ENCODE assay signal across 8 mouse cellular contexts in genomic region chr7:80033064-80033717, GRCm38 (mm10). TPM values are rescaled to one million over a fixed set of nuclear protein-coding genes. Genes with fewer than 3 reads are reported as not detected.
DNase-seq lines count a peak whose midpoint lies in the region; ATAC-seq and TF ChIP-seq lines count a peak whose summit lies in the region.
"Had no signal": no experiment of that assay in that cellular context is flagged by ENCODE, and none has a peak within 500 bp of the region (broad histone marks: within the 10 kb centered on the region; RNA-seq: fewer than 3 reads in every experiment).

No protein-coding gene starts in this region.

- 66% methylated on average over 9 of the region's 9 CpGs for WGBS in lung, embryonic 14.5 days
- WGBS in bone marrow, adult 2 months, result 1% methylated on average over 9 of the region's 9 CpGs
- 34% methylated on average over 9 of the region's 9 CpGs for WGBS in liver, embryonic 12.5 days (ENCODE audit: insufficient replicate concordance)
- WGBS in midbrain, embryonic 15.5 days, result 88% methylated on average over 9 of the region's 9 CpGs
- WGBS in neural tube, embryonic 15.5 days, result 90% methylated on average over 9 of the region's 9 CpGs

- H3K4me1 ChIP-seq in lung, embryonic 14.5 days (ENCODE audit: insufficient read depth), result peaks cover 19% of the 10 kb centered on the region
- H3K4me1 ChIP-seq in bone marrow, adult 2 months (ENCODE audit: control insufficient read depth, insufficient read depth, low read length), result peaks cover 8% of the 10 kb centered on the region
- H3K4me1 ChIP-seq in liver, embryonic 12.5 days, result peaks cover 90% of the 10 kb centered on the region
- peaks cover 28% of the 10 kb centered on the region for H3K4me1 ChIP-seq in midbrain, embryonic 15.5 days
- H3K4me1 ChIP-seq in neural tube, embryonic 15.5 days, result peaks cover 54% of the 10 kb centered on the region

- no peak for ATAC-seq in lung, embryonic 14.5 days (ENCODE audit: insufficient read depth)
- ATAC-seq in liver, embryonic 12.5 days, result no peak
- ATAC-seq in midbrain, embryonic 15.5 days (replicated peaks), result no peak
- ATAC-seq in neural tube, embryonic 15.5 days (ENCODE audit: low FRiP score), result no peak

- no peak for DNase-seq in lung, embryonic 14.5 days
- DNase-seq in lung, postnatal 4 days, result no peak
- DNase-seq in thymus, postnatal 14 days, result peak; percentile 31
- DNase-seq: embryo, embryonic 11 days had no signal

- 0 out of 2 replicates have a peak overlapping the region, but pooled peaks have one; percentile 7 for H3K4me2 ChIP-seq in lung, embryonic 14.5 days
- peak overlapping the region; percentile 56 for H3K4me2 ChIP-seq in liver, embryonic 12.5 days
- H3K4me2 ChIP-seq in midbrain, embryonic 15.5 days, result no peak overlapping the region
- no peak overlapping the region for H3K4me2 ChIP-seq in neural tube, embryonic 15.5 days

- H3K9me3 ChIP-seq in lung, embryonic 14.5 days (ENCODE audit: low read depth, low read length), result no peaks in the 10 kb centered on the region
- H3K9me3 ChIP-seq in liver, embryonic 12.5 days (replicated peaks), result no peaks in the 10 kb centered on the region
- H3K9me3 ChIP-seq in midbrain, embryonic 15.5 days, result no peaks in the 10 kb centered on the region
- H3K9me3 ChIP-seq in neural tube, embryonic 15.5 days (replicated peaks), result no peaks in the 10 kb centered on the region

- no peak for TF ChIP-seq CTCF in lung, embryonic 14.5 days (IDR thresholded peaks at IDR 0.05; ENCODE audit: low read depth)
- TF ChIP-seq CTCF in bone marrow, adult 2 months (IDR thresholded peaks at IDR 0.05; ENCODE audit: control insufficient read depth, insufficient read depth, low read length), result no peak

- no peaks in the 10 kb centered on the region for H3K27me3 ChIP-seq in lung, embryonic 14.5 days (ENCODE audit: insufficient read depth, low read length)
- H3K27me3 ChIP-seq in liver, embryonic 12.5 days (replicated peaks), result no peaks in the 10 kb centered on the region
- no peaks in the 10 kb centered on the region for H3K27me3 ChIP-seq in midbrain, embryonic 15.5 days (replicated peaks)
- H3K27me3 ChIP-seq in neural tube, embryonic 15.5 days (replicated peaks), result no peaks in the 10 kb centered on the region

- no peak overlapping the region for H3K27ac ChIP-seq in lung, embryonic 14.5 days (ENCODE audit: low read depth)
- peak overlapping the region; percentile 76; the same call in 1 of the 2 replicates for H3K27ac ChIP-seq in bone marrow, adult 2 months (ENCODE audit: control insufficient read depth, insufficient read depth, low read depth, low read length, poor library complexity)
- peak overlapping the region; percentile 70 for H3K27ac ChIP-seq in liver, embryonic 12.5 days
- no peak overlapping the region for H3K27ac ChIP-seq in midbrain, embryonic 15.5 days
- H3K27ac ChIP-seq in neural tube, embryonic 15.5 days (replicated peaks), result no peak overlapping the region

- no peak overlapping the region for H3K4me3 ChIP-seq in lung, embryonic 14.5 days (ENCODE audit: low read depth, low read length)
- peak overlapping the region; percentile 60 for H3K4me3 ChIP-seq in bone marrow, adult 2 months (replicated peaks; ENCODE audit: control insufficient read depth, low read depth, low read length)
- peak overlapping the region; percentile 25 for H3K4me3 ChIP-seq in liver, embryonic 12.5 days
- H3K4me3 ChIP-seq in midbrain, embryonic 15.5 days, result no peak overlapping the region
- no peak overlapping the region for H3K4me3 ChIP-seq in neural tube, embryonic 15.5 days (replicated peaks)

- TF ChIP-seq POLR2A in bone marrow, adult 2 months (IDR thresholded peaks at IDR 0.05; ENCODE audit: borderline replicate concordance, control insufficient read depth, low read depth, low read length), result no peak

- H3K9ac ChIP-seq in lung, embryonic 14.5 days, result no peak overlapping the region
- H3K9ac ChIP-seq in liver, embryonic 12.5 days, result peak overlapping the region; percentile 29; the same call in 1 of the 2 replicates
- no peak overlapping the region for H3K9ac ChIP-seq in midbrain, embryonic 15.5 days
- H3K9ac ChIP-seq in neural tube, embryonic 15.5 days (replicated peaks), result no peak overlapping the region

- H3K36me3 ChIP-seq in lung, embryonic 14.5 days (ENCODE audit: insufficient read depth), result 0 out of 2 replicates have a peak, but pooled peaks cover 4% of the 10 kb centered on the region
- peaks cover 7% of the 10 kb centered on the region; the same call in 1 of the 2 replicates for H3K36me3 ChIP-seq in liver, embryonic 12.5 days
- H3K36me3 ChIP-seq in midbrain, embryonic 15.5 days (replicated peaks), result no peaks in the 10 kb centered on the region
- H3K36me3 ChIP-seq in neural tube, embryonic 15.5 days, result no peaks in the 10 kb centered on the region

RNA-seq across cellular contexts. Expression of gene Zfp710, which starts 8.6 kb away (rescaled TPM):
- polyA plus RNA-seq in lung, embryonic 14.5 days (2014; fragmentation: Nextera tagmentation; extraction: Ambion mirVana), result 15.8 and 17.7 TPM in 2 replicates
- 12.5 and 28.1 TPM in 2 replicates for polyA plus RNA-seq in bone marrow, adult 2 months (2011; ENCODE audit: insufficient read depth, insufficient read length, low replicate concordance, missing spikeins)
- polyA plus RNA-seq in liver, embryonic 12.5 days (2016; fragmentation: Nextera tagmentation; extraction: Ambion mirVana), result 7.2 and 8.9 TPM in 2 replicates
- 18.0 and 18.6 TPM in 2 replicates for polyA plus RNA-seq in midbrain, embryonic 15.5 days (2015; fragmentation: Nextera tagmentation; extraction: Ambion mirVana)
- 11.6 and 13.9 TPM in 2 replicates for polyA plus RNA-seq in neural tube, embryonic 15.5 days (2015; fragmentation: Nextera tagmentation; extraction: Ambion mirVana)

Comparison
In these comparisons a context has a peak if more than half of its experiments do, and no peak if none do; other contexts are left out.
1. H3K27ac ChIP-seq: peak in bone marrow, adult 2 months (single experiment) and liver, embryonic 12.5 days (single experiment); none in lung, embryonic 14.5 days (single experiment), midbrain, embryonic 15.5 days (single experiment) and neural tube, embryonic 15.5 days (single experiment).
2. H3K4me2 ChIP-seq: peak in lung, embryonic 14.5 days (single experiment) and liver, embryonic 12.5 days (single experiment); none in midbrain, embryonic 15.5 days (single experiment) and neural tube, embryonic 15.5 days (single experiment).
3. H3K4me3 ChIP-seq: peak in bone marrow, adult 2 months (single experiment) and liver, embryonic 12.5 days (single experiment); none in lung, embryonic 14.5 days (single experiment), midbrain, embryonic 15.5 days (single experiment) and neural tube, embryonic 15.5 days (single experiment).